Mouse (Mus musculus) mouse embryonic stem cell (cell line): ENCODE results near the gene Crtc1.

Experiments
- in situ Hi-C, 2 experiments: fragments of 300-500 bp; cut with MboI; formaldehyde crosslinking; loops; 1 replicate in 1 of 2; 3 replicates in 1 of 2; pipeline ENCODE4 v1.14.3; 2019 to 2020; ENCODE audit warnings: low sequenced_read_pairs in 2 of 2, low pct_unique_long_range_greater_than_20kb in 1 of 2, mixed read lengths in 1 of 2; ENCODE audit not compliant: unreplicated experiment in 1 of 2

Gene Crtc1

GRCm38 (mm10) chr8:70338931-70339330 is 100.4 kb downstream of the Crtc1 start:
- in situ Hi-C loops = no loop called here

DNA sequence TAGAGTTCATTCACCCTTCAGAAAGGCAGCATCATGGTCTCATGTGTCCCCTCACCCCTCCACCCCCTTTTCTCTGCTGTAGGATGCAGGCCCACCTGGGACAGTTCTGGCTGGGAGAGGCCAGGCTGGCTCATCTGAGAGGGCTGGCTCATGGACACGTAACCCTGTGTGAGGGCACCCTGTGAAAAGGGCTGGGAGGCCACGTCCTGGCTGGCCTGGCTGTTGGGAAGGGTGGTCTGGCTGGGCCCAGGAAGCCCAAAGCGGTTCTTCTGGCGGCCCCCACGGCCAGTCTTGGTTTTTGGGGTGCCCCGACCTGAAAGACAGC is 106.5 kb downstream of the Crtc1 start:
- in situ Hi-C loops = no loop called here
